Mouse (Mus musculus) ES-Bruce4 (cell line): Measurements from ENCODE around the gene Dclk1.

ENCODE experiments used
- CTCF ChIP-seq: IDR thresholded peaks from one replicate; pipeline ENCODE4 v1.8.1; 2011; ENCODE audit warnings: low read depth, low read length
- POLR2A ChIP-seq: IDR thresholded peaks from one replicate; pipeline ENCODE4 v1.8.1; 2011; ENCODE audit warnings: low read length; ENCODE audit not compliant: insufficient read depth

DNA sequence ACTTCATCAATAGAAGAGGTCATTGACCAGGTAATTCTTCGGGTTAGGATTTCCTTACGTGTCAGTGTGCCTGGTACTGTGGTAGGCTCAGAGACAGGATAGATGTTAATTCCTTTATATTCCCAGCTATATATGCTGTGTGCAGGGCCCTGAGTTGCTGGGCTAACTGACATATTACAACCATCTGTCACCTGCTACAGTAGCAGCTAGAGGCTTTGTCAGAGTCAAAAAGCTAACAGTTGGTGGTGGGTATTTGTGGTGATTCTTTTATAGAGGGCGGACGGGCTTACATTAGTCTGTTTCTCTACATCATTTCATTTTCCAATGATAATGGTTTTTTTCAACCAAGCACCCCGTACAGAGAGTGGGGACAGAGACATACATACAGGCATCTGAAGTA is 285.8 kb downstream of the Dclk1 start:
- TF ChIP-seq CTCF (no peak), POLR2A (no peak)
